Mouse (Mus musculus) cerebellum, adult (tissue): ENCODE measurements at regions not wholly inside any gene's neighbourhood (a gene's known extent, or its start where the extent isn't known, plus 50 kb on each side); places are given as distances from the start of the nearest gene placed in this dataset.

ENCODE experiments used
- ATAC-seq: cut with Nextera tagmentation; 2 replicates; pipeline ENCODE4 v1.9.2; 2017; ENCODE audit warnings: mild to moderate bottlenecking, moderate library complexity, mixed read lengths; ENCODE audit not compliant: insufficient number of reproducible peaks, low FRiP score, low TSS enrichment

- ATAC-seq, result no peak
These were observed 50.6 kb upstream of the Foxn2 start for GRCm38 (mm10) chr17:88389668-88390461.
